Mouse (Mus musculus) E14TG2a.4 (cell line): Measurements from ENCODE around the gene Ube2d2b.
A peak's percentile ranks its signal among the peaks of the same experiment; 100 is the strongest.

Experiments
- H3K27me3 ChIP-seq: 2 replicates; pipeline ENCODE4 v1.6.1; 2014; ENCODE audit warnings: low read length, control low read depth; ENCODE audit not compliant: insufficient read depth
- H3K36me3 ChIP-seq: 2 replicates; pipeline ENCODE4 v1.6.1; 2014; ENCODE audit warnings: low read length, control low read depth; ENCODE audit not compliant: insufficient read depth
- H3K4me1 ChIP-seq: replicated peaks from 2 replicates; pipeline ENCODE4 v1.6.1; 2014; ENCODE audit warnings: low read depth, low read length, control low read depth
- H3K4me3 ChIP-seq: replicated peaks from 2 replicates; pipeline ENCODE4 v1.5.1; 2014; ENCODE audit warnings: mild to moderate bottlenecking, low read length
- H3K9me3 ChIP-seq: 2 replicates; pipeline ENCODE4 v1.6.1; 2014; ENCODE audit warnings: low read length, control low read depth
- CTCF ChIP-seq: conservative IDR thresholded peaks from 2 replicates; pipeline ENCODE4 v1.5.1; 2014; ENCODE audit warnings: low read length
- NANOG ChIP-seq: IDR thresholded peaks from 2 replicates; pipeline ENCODE4 v1.6.1; 2014; ENCODE audit warnings: borderline replicate concordance, low read length, mixed read lengths
- POU5F1 ChIP-seq: IDR thresholded peaks from 2 replicates; pipeline ENCODE4 v1.6.1; 2014; ENCODE audit warnings: low read length, borderline replicate concordance

The Ube2d2b gene

DNA sequence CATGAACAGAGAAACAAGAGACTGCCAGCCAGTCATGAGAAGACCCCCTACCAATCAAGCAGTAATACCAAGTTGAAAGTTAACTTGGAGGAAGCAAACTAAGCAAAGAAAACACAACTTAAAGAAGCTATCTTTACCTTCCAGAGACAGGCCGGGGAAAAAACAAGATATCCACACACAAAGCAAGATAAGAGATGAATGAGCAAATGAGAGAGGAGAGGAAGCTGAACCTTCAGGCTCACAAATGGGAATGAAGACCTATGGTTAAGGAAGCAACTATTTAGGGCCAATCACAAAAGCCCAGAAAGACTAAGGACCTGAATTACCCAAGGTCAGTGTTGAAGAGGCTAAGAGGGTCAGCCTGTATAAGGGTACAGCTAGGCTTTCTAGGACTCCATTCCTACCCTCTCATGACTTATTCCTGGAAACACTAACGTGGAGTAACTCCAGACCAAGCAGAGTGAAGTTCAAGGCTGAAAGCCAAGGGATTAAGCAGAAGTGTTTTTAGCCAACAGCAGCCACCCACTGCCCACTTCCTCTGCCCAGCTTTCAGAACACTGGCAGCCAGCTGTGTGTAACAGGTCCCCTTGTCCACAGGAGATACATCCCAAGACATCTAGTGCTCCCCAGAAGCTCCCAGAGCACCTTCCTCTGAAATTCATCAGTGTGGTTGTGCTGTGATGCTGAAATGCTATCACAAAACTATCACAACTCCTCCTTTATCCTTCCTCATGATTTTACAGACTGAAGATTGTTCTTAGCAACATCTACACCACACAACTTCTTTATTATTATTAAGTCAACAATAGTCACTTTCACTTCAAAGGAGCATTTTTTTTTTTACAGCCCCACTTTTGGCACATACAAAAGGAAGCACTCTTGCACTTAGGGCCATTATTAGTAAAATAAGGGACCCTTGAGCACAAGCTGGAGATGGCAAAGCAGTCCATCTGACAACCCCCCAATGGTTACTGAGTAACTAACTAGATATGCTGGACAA, 36.5 kb downstream of the Ube2d2b start:
- Histone ChIP-seq H3K27me3 (peaks cover 5% of the 10 kb centered on the region; the same call in 1 of the 2 replicates), H3K36me3 (no peaks in the 10 kb centered on the region), H3K4me1 (peaks cover 52% of the 10 kb centered on the region), H3K9me3 (no peaks in the 10 kb centered on the region), H3K4me3 (no peak overlapping the region)
- TF ChIP-seq NANOG (no peak), POU5F1 (no peak), CTCF (no peak)

GRCm38 (mm10) chr5:107867970-107868904, 38.3 kb downstream of the Ube2d2b start:
- Histone ChIP-seq H3K36me3 (no peaks in the 10 kb centered on the region), H3K27me3 (peaks cover 5% of the 10 kb centered on the region; the same call in 1 of the 2 replicates), H3K9me3 (no peaks in the 10 kb centered on the region), H3K4me1 (peaks cover 48% of the 10 kb centered on the region), H3K4me3 (peak overlapping the region; percentile 88)
- TF ChIP-seq NANOG, result no peak
- TF ChIP-seq POU5F1, result no peak
- TF ChIP-seq CTCF, result no peak

- TF ChIP-seq CTCF, result no peak
- TF ChIP-seq NANOG, result no peak
- TF ChIP-seq POU5F1, result no peak
Observed at GRCm38 (mm10) chr5:107868905-107869424, 39.1 kb downstream of the Ube2d2b start.

GRCm38 (mm10) chr5:107869701-107870100, 39.8 kb downstream of the Ube2d2b start:
- Histone ChIP-seq H3K27me3 (peaks cover 5% of the 10 kb centered on the region; the same call in 1 of the 2 replicates), H3K4me1 (peaks cover 45% of the 10 kb centered on the region), H3K36me3 (no peaks in the 10 kb centered on the region), H3K9me3 (no peaks in the 10 kb centered on the region), H3K4me3 (no peak overlapping the region; the same call in 1 of the 2 replicates)
- TF ChIP-seq CTCF (no peak), POU5F1 (no peak), NANOG (no peak)

More at GRCm38 (mm10) chr5:107868905-107869424, 39.1 kb downstream of the Ube2d2b start:
- Histone ChIP-seq H3K9me3 (no peaks in the 10 kb centered on the region), H3K4me1 (peaks cover 45% of the 10 kb centered on the region), H3K4me3 (peak overlapping the region; percentile 88), H3K36me3 (no peaks in the 10 kb centered on the region), H3K27me3 (peaks cover 5% of the 10 kb centered on the region; the same call in 1 of the 2 replicates)

DNA sequence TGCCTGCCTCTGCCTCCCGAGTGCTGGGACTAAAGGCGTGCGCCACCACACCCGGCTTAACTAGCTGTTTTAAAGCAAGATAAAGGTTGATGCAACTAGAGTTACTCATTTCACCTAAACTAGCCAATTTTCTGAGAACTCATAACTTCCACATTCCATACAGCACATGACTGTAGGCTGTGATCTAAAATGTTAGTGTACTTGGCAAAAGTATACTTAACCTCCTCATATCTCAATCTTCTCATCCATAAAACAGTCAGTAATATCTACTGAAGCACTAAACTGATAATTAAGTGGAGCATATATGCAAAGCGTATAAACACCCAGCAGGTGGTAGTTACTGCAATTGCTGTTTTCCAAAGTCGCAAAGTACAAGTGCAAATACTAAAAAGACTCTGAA, 43.4 kb downstream of the Ube2d2b start:
- no peak overlapping the region for H3K4me3 ChIP-seq
- no peaks in the 10 kb centered on the region for H3K36me3 ChIP-seq

GRCm38 (mm10) chr5:107873886-107874302, 44.0 kb downstream of the Ube2d2b start:
- no peaks in the 10 kb centered on the region for H3K36me3 ChIP-seq
- H3K4me3 ChIP-seq, result no peak overlapping the region
- H3K27me3 ChIP-seq, result peaks cover 5% of the 10 kb centered on the region; the same call in 1 of the 2 replicates
- H3K4me1 ChIP-seq, result peaks cover 23% of the 10 kb centered on the region
- no peak for TF ChIP-seq POU5F1
- TF ChIP-seq NANOG, result no peak
- no peak for TF ChIP-seq CTCF
- H3K9me3 ChIP-seq, result no peaks in the 10 kb centered on the region

More for the DNA sequence above, 43.4 kb downstream of the Ube2d2b start:
- peaks cover 5% of the 10 kb centered on the region; the same call in 1 of the 2 replicates for H3K27me3 ChIP-seq
- peaks cover 23% of the 10 kb centered on the region for H3K4me1 ChIP-seq
- TF ChIP-seq CTCF (no peak), NANOG (no peak), POU5F1 (no peak)
- no peaks in the 10 kb centered on the region for H3K9me3 ChIP-seq

GRCm38 (mm10) chr5:107874561-107875260, 44.8 kb downstream of the Ube2d2b start, which contains the start of gene Evi5:
Gene Evi5 (minus strand): TSS chr5:107875107.
- H3K4me3 ChIP-seq, result no peak within 1 kb of the TSS
- H3K4me1 ChIP-seq, result peaks cover 23% of the 10 kb centered on the region
- no peaks in the 10 kb centered on the region for H3K9me3 ChIP-seq
- H3K36me3 ChIP-seq, result no peaks in the 10 kb centered on the region
- no peak for TF ChIP-seq CTCF
- TF ChIP-seq NANOG, result no peak
- TF ChIP-seq POU5F1, result no peak
- peaks cover 5% of the 10 kb centered on the region; the same call in 1 of the 2 replicates for H3K27me3 ChIP-seq
